In the genomic region with DNA sequence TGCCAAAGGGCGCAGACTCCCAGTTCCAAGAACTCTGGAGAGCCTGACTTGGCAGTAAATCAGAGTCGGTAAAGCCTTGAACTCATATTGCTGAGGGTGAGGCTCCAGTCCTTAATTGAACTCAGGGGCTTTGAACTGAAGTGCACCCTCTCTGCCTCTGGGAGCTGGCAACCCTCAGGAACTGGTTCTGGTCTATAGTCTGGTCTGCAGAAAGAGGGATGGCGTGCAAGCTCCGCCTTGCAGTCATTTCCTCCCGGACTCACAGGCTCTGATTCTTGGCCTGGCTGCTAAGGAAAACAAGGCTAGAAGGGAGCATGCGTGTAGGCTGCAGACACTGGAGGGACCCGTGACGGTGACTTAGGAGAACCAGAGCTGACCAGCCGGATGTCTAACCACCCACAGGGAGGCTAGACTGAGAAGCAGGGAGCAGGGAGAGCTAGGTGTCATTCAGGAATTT, we compare ENCODE assay signal across 9 mouse cellular contexts. TPM values are rescaled to one million over a fixed set of nuclear protein-coding genes. Genes with fewer than 3 reads are reported as not detected.
A peak's percentile ranks its signal among the peaks of the same experiment; 100 is the strongest.
DNase-seq lines count a peak whose midpoint lies in the region; ATAC-seq and TF ChIP-seq lines count a peak whose summit lies in the region.
"Had no signal": no experiment of that assay in that cellular context is flagged by ENCODE, and none has a peak within 500 bp of the region (broad histone marks: within the 10 kb centered on the region; RNA-seq: fewer than 3 reads in every experiment).

No protein-coding gene starts in this region.

- TF ChIP-seq POLR2A in liver, adult 2 months (IDR thresholded peaks at IDR 0.05; ENCODE audit: extremely low read depth, insufficient read depth, low read length), result no peak
- no peak for TF ChIP-seq POLR2A in thymus, adult 2 months (IDR thresholded peaks at IDR 0.05; ENCODE audit: control insufficient read depth, extremely low read depth, insufficient read depth, low read length, poor library complexity)

- DNase-seq in liver, adult 2 months (ENCODE audit: extremely low read depth, low read depth, low spot score), result peak; percentile 77
- peak; percentile 28 for DNase-seq in embryonic facial prominence, embryonic 14.5 days (ENCODE audit: low spot score)
- DNase-seq in lung, postnatal 36 days, result peak; percentile 54
- DNase-seq in thymus, adult 2 months, result no peak
- DNase-seq in forebrain, postnatal 0 days, result no peak

- TF ChIP-seq CTCF in liver, adult 2 months (IDR thresholded peaks at IDR 0.05; ENCODE audit: low read depth, low read length), result no peak
- no peak for TF ChIP-seq CTCF in thymus, adult 2 months (IDR thresholded peaks at IDR 0.05; ENCODE audit: borderline replicate concordance, control insufficient read depth, extremely low read depth, insufficient read depth, low read length, poor library complexity)
- no peak for TF ChIP-seq CTCF in forebrain, postnatal 0 days (IDR thresholded peaks at IDR 0.05; ENCODE audit: low read depth)

- H3K4me2 ChIP-seq in liver, embryonic 12.5 days, result no peak overlapping the region
- no peak overlapping the region for H3K4me2 ChIP-seq in embryonic facial prominence, embryonic 14.5 days (ENCODE audit: low read depth, low read length)
- H3K4me2 ChIP-seq in kidney, embryonic 14.5 days (replicated peaks; ENCODE audit: low read depth, low read length), result no peak overlapping the region
- H3K4me2 ChIP-seq in forebrain, embryonic 15.5 days (replicated peaks), result no peak overlapping the region
- H3K4me2 ChIP-seq in forebrain, postnatal 0 days (ENCODE audit: low read depth), result no peak overlapping the region
- H3K4me2 ChIP-seq: stomach, embryonic 15.5 days had no signal

- peaks cover 7% of the 10 kb centered on the region; the same call in 1 of the 2 replicates for H3K4me1 ChIP-seq in liver, adult 2 months (ENCODE audit: control insufficient read depth, insufficient read depth, low read length)
- peaks cover 13% of the 10 kb centered on the region for H3K4me1 ChIP-seq in liver, embryonic 12.5 days
- H3K4me1 ChIP-seq in embryonic facial prominence, embryonic 14.5 days (ENCODE audit: control insufficient read depth, insufficient read depth, low read length), result no peaks in the 10 kb centered on the region
- H3K4me1 ChIP-seq in kidney, embryonic 14.5 days (ENCODE audit: control insufficient read depth, insufficient read depth, low read length), result peaks cover 17% of the 10 kb centered on the region
- H3K4me1 ChIP-seq in forebrain, embryonic 15.5 days, result no peaks in the 10 kb centered on the region
- H3K4me1 ChIP-seq in thymus, adult 2 months (replicated peaks; ENCODE audit: control insufficient read depth, insufficient read depth, low read length), result peaks cover 21% of the 10 kb centered on the region
- no peaks in the 10 kb centered on the region for H3K4me1 ChIP-seq in forebrain, postnatal 0 days (ENCODE audit: insufficient read depth)
- H3K4me1 ChIP-seq: stomach, embryonic 15.5 days had no signal

- H3K9ac ChIP-seq in liver, adult 2 months (ENCODE audit: low read depth, low read length), result no peak overlapping the region
- H3K9ac ChIP-seq in liver, embryonic 12.5 days, result no peak overlapping the region
- H3K9ac ChIP-seq in embryonic facial prominence, embryonic 14.5 days (ENCODE audit: low read depth, low read length), result no peak overlapping the region
- H3K9ac ChIP-seq in kidney, embryonic 14.5 days (ENCODE audit: low read depth, low read length), result no peak overlapping the region
- no peak overlapping the region for H3K9ac ChIP-seq in forebrain, embryonic 15.5 days (replicated peaks)
- H3K9ac ChIP-seq in forebrain, postnatal 0 days, result no peak overlapping the region
- H3K9ac ChIP-seq: stomach, embryonic 15.5 days had no signal

- no peak overlapping the region for H3K4me3 ChIP-seq in liver, adult 2 months (ENCODE audit: insufficient read depth, low read depth, low read length)
- H3K4me3 ChIP-seq in liver, embryonic 12.5 days, result no peak overlapping the region
- H3K4me3 ChIP-seq in embryonic facial prominence, embryonic 14.5 days (ENCODE audit: low read depth, low read length), result no peak overlapping the region
- no peak overlapping the region for H3K4me3 ChIP-seq in kidney, embryonic 14.5 days (ENCODE audit: low read length)
- H3K4me3 ChIP-seq in forebrain, embryonic 15.5 days, result no peak overlapping the region
- no peak overlapping the region for H3K4me3 ChIP-seq in thymus, adult 2 months (ENCODE audit: control insufficient read depth, insufficient read depth, low read length)
- no peak overlapping the region for H3K4me3 ChIP-seq in forebrain, postnatal 0 days (ENCODE audit: low read depth, low read length)
- H3K4me3 ChIP-seq: stomach, embryonic 15.5 days had no signal

- no peaks in the 10 kb centered on the region for H3K36me3 ChIP-seq in liver, adult 2 months (ENCODE audit: control insufficient read depth, insufficient read depth, low read length)
- no peaks in the 10 kb centered on the region for H3K36me3 ChIP-seq in liver, embryonic 12.5 days
- no peaks in the 10 kb centered on the region for H3K36me3 ChIP-seq in embryonic facial prominence, embryonic 14.5 days (ENCODE audit: control insufficient read depth, insufficient read depth, low read length)
- H3K36me3 ChIP-seq in kidney, embryonic 14.5 days (ENCODE audit: control insufficient read depth, insufficient read depth, low read length), result no peaks in the 10 kb centered on the region
- no peaks in the 10 kb centered on the region for H3K36me3 ChIP-seq in forebrain, embryonic 15.5 days
- H3K36me3 ChIP-seq in thymus, adult 2 months (ENCODE audit: control insufficient read depth, insufficient read depth, low read length), result no peaks in the 10 kb centered on the region
- H3K36me3 ChIP-seq in forebrain, postnatal 0 days (ENCODE audit: insufficient read depth), result no peaks in the 10 kb centered on the region
- H3K36me3 ChIP-seq: stomach, embryonic 15.5 days had no signal

- no peaks in the 10 kb centered on the region for H3K27me3 ChIP-seq in liver, adult 2 months (ENCODE audit: control insufficient read depth, insufficient read depth, low read length)
- no peaks in the 10 kb centered on the region for H3K27me3 ChIP-seq in liver, embryonic 12.5 days (replicated peaks)
- H3K27me3 ChIP-seq in embryonic facial prominence, embryonic 14.5 days (replicated peaks; ENCODE audit: control insufficient read depth, insufficient read depth, low read length), result no peaks in the 10 kb centered on the region
- no peaks in the 10 kb centered on the region for H3K27me3 ChIP-seq in kidney, embryonic 14.5 days (ENCODE audit: control insufficient read depth, insufficient read depth, low read length)
- no peaks in the 10 kb centered on the region for H3K27me3 ChIP-seq in forebrain, embryonic 15.5 days
- no peaks in the 10 kb centered on the region for H3K27me3 ChIP-seq in thymus, adult 2 months (ENCODE audit: control insufficient read depth, insufficient read depth, low read length)
- no peaks in the 10 kb centered on the region for H3K27me3 ChIP-seq in forebrain, postnatal 0 days (ENCODE audit: insufficient read depth, low read length)
- H3K27me3 ChIP-seq: stomach, embryonic 15.5 days had no signal

- H3K9me3 ChIP-seq in liver, embryonic 12.5 days (replicated peaks), result no peaks in the 10 kb centered on the region
- H3K9me3 ChIP-seq in embryonic facial prominence, embryonic 14.5 days (ENCODE audit: control insufficient read depth, low read length), result no peaks in the 10 kb centered on the region
- 0 out of 2 replicates have a peak, but pooled peaks cover 4% of the 10 kb centered on the region for H3K9me3 ChIP-seq in kidney, embryonic 14.5 days (ENCODE audit: control insufficient read depth, low read length)
- H3K9me3 ChIP-seq in forebrain, embryonic 15.5 days, result 0 out of 2 replicates have a peak, but pooled peaks cover 4% of the 10 kb centered on the region
- H3K9me3 ChIP-seq in forebrain, postnatal 0 days (ENCODE audit: low read length), result no peaks in the 10 kb centered on the region
- H3K9me3 ChIP-seq: stomach, embryonic 15.5 days had no signal

- no peaks in the 10 kb centered on the region for H3K79me2 ChIP-seq in liver, adult 2 months (ENCODE audit: control insufficient read depth, insufficient read depth, low read length)

- H3K27ac ChIP-seq in liver, adult 2 months (replicated peaks; ENCODE audit: insufficient read depth, low read depth, low read length), result 0 out of 2 replicates have a peak overlapping the region, but pooled peaks have one; percentile 6
- no peak overlapping the region for H3K27ac ChIP-seq in liver, embryonic 12.5 days
- H3K27ac ChIP-seq in embryonic facial prominence, embryonic 14.5 days (replicated peaks; ENCODE audit: low read depth, low read length), result no peak overlapping the region
- no peak overlapping the region for H3K27ac ChIP-seq in kidney, embryonic 14.5 days (ENCODE audit: low read depth, low read length)
- no peak overlapping the region for H3K27ac ChIP-seq in forebrain, embryonic 15.5 days (replicated peaks)
- no peak overlapping the region for H3K27ac ChIP-seq in thymus, adult 2 months (ENCODE audit: control insufficient read depth, insufficient read depth, low read length)
- H3K27ac ChIP-seq in forebrain, postnatal 0 days (ENCODE audit: low read depth, low read length), result no peak overlapping the region
- H3K27ac ChIP-seq: stomach, embryonic 15.5 days had no signal

- 40% methylated on average over 9 of the region's 9 CpGs for WGBS in liver, adult 2 months
- WGBS in liver, embryonic 12.5 days (ENCODE audit: insufficient replicate concordance), result 57% methylated on average over 9 of the region's 9 CpGs
- 39% methylated on average over 9 of the region's 9 CpGs for WGBS in embryonic facial prominence, embryonic 14.5 days
- 17% methylated on average over 9 of the region's 9 CpGs for WGBS in kidney, embryonic 14.5 days
- 71% methylated on average over 9 of the region's 9 CpGs for WGBS in forebrain, embryonic 15.5 days
- WGBS in thymus, adult 2 months, result 79% methylated on average over 9 of the region's 9 CpGs
- 66% methylated on average over 9 of the region's 9 CpGs for WGBS in forebrain, postnatal 0 days

- no peak for ATAC-seq in liver, embryonic 12.5 days
- no peak for ATAC-seq in embryonic facial prominence, embryonic 14.5 days (ENCODE audit: low read depth)
- peak; percentile 66 for ATAC-seq in kidney, embryonic 14.5 days (ENCODE audit: low FRiP score, low TSS enrichment)
- ATAC-seq in forebrain, embryonic 15.5 days (replicated peaks), result no peak
- no peak for ATAC-seq in forebrain, postnatal 0 days

RNA-seq across cellular contexts. Expression of gene Saysd1, which starts 22.2 kb away (rescaled TPM):
- 4.1 and 4.6 TPM in 2 replicates for total RNA-seq in liver, adult 2 months (2014; rRNA removed)
- 10.0 and 10.9 TPM in 2 replicates for polyA plus RNA-seq in liver, adult 2 months (2012; rRNA removed)
- polyA plus RNA-seq in liver, embryonic 12.5 days (2016; fragmentation: Nextera tagmentation; extraction: Ambion mirVana), result 4.5 and 4.8 TPM in 2 replicates
- polyA plus RNA-seq in embryonic facial prominence, embryonic 14.5 days (2014; fragmentation: Nextera tagmentation; extraction: Ambion mirVana), result 14.2 and 14.6 TPM in 2 replicates
- 11.2 and 13.7 TPM in 2 replicates for polyA plus RNA-seq in kidney, embryonic 14.5 days (2014; fragmentation: Nextera tagmentation; extraction: Ambion mirVana)
- 15.0 and 15.4 TPM in 2 replicates for polyA plus RNA-seq in forebrain, embryonic 15.5 days (2015; fragmentation: Nextera tagmentation; extraction: Ambion mirVana)
- polyA plus RNA-seq in thymus, adult 2 months (2012; rRNA removed), result 12.8 and 14.6 TPM in 2 replicates
- 5.6 and 7.8 TPM in 2 replicates for total RNA-seq in forebrain, postnatal 0 days (2014; rRNA removed)
- polyA plus RNA-seq in forebrain, postnatal 0 days (2015; fragmentation: Nextera tagmentation; extraction: Ambion mirVana), result 12.2 and 16.5 TPM in 2 replicates

Comparison
In these comparisons a context has a peak if more than half of its experiments do, and no peak if none do; other contexts are left out.
1. DNase-seq: peak in liver, adult 2 months (single experiment), embryonic facial prominence, embryonic 14.5 days (single experiment) and lung, postnatal 36 days (single experiment); none in thymus, adult 2 months (single experiment) and forebrain, postnatal 0 days (single experiment).